In the genomic region with DNA sequence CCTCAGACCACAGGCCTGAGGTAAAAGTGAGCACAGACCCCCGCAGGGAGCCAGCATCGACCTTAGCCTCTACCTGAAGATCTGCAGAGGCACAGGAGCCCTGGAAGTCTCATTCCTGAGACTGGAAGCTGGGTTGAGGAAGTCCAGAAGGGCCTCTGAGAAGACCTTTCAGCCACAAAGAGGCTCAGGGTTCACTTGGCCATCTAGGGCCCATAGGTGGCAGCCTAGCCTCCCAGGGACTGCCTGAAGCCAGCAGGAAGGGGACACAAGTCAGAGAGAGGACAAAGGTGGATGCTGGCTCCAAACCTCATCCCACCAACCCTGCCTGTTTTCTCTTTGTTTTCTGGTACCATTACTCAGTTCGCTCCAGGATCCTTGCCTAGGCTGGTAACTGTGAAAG, we compare ENCODE assay signal across 18 mouse cellular contexts. TPM values are rescaled to one million over a fixed set of nuclear protein-coding genes. Genes with fewer than 3 reads are reported as not detected.
"Had no signal": no experiment of that assay in that cellular context is flagged by ENCODE, and none has a peak within 500 bp of the region (broad histone marks: within the 10 kb centered on the region; RNA-seq: fewer than 3 reads in every experiment).

A gene (plus strand): TSS at position 234 of the 400 bp plus-strand sequence.

- H3K4me1 ChIP-seq: liver, embryonic 12.5 days; neural tube, embryonic 15.5 days had no signal

- H3K4me3 ChIP-seq: liver, embryonic 12.5 days; midbrain, embryonic 10.5 days; myocyte; neural tube, embryonic 15.5 days had no signal

- H3K27me3 ChIP-seq: liver, embryonic 12.5 days; neural tube, embryonic 15.5 days had no signal

- H3K36me3 ChIP-seq: liver, embryonic 12.5 days; midbrain, embryonic 10.5 days; neural tube, embryonic 15.5 days had no signal

- H3K4me2 ChIP-seq: liver, embryonic 12.5 days; lung, embryonic 14.5 days; neural tube, embryonic 15.5 days had no signal

- H3K27ac ChIP-seq: liver, embryonic 12.5 days; midbrain, embryonic 10.5 days; neural tube, embryonic 15.5 days had no signal

- DNase-seq: kidney, adult 18-20 months; kidney, postnatal 10 days; kidney, postnatal 4 days; lung, embryonic 14.5 days; lung, postnatal 10 days; lung, postnatal 4 days; midbrain, embryonic 14.5 days; spleen, adult 18-20 months had no signal

- H3K9me3 ChIP-seq: liver, embryonic 12.5 days; midbrain, embryonic 10.5 days; neural tube, embryonic 15.5 days had no signal

- ATAC-seq: liver, embryonic 12.5 days had no signal

- H3K9ac ChIP-seq: liver, embryonic 12.5 days; lung, embryonic 14.5 days; neural tube, embryonic 15.5 days had no signal

RNA-seq across cellular contexts. Expression of the gene that starts here (rescaled TPM):
- total RNA-seq: layer of hippocampus, postnatal 25 days; megakaryocyte, adult 5-6 weeks had no signal
- polyA plus RNA-seq: kidney, embryonic 14.5 days; lung, embryonic 14.5 days; midbrain, embryonic 10.5 days; midbrain, embryonic 14.5 days; neural tube, embryonic 11.5 days; neural tube, embryonic 15.5 days; testis, adult 2 months; thymus, postnatal 0 days had no signal
